Mouse (Mus musculus): Measurements from ENCODE around the gene Bcas2.
A peak's percentile ranks its signal among the peaks of the same experiment; 100 is the strongest.

DNA sequence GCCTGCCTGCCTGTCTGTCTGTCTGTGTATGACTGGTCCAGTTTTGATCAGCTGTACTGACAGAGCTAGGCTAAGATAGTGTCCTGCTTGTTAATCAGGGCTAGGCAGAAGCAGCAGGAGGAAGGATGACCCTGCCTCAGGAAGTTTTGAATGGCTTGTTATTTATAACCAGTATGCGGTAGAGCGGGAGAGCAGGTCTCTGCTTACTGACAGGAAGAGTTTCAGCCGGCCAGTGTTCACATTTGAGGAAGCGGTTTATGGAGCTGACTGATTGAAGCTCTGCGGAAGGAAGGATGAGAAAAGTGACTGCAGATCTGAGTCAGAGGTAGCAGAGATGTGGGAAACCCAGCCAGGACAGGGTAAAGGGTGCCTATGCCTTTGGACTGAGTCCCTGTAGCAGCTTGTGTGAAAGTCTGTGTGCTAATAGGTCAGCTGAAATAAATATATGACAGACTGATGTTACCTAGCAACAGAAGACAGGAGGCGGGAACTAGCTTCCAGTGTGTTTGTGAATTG, 41.2 kb upstream of the Bcas2 start:
- TF ChIP-seq GATA1 (IDR thresholded peaks at IDR 0.05; ENCODE audit: low read length) = peak; percentile 55; the same call in 1 of the 2 replicates
- peak; percentile 68 for TF ChIP-seq TAL1 (IDR thresholded peaks at IDR 0.05; ENCODE audit: low read length)

Data from erythroblast, embryonic 14.5 days (primary cell).